Mouse (Mus musculus): ENCODE data around the gene Il1rl2.

Il1rl2 gene

GRCm38 (mm10) chr1:40325711-40326327 lies 1.4 kb downstream of the Il1rl2 start:
- DNase-seq, result no peak

- DNase-seq, result no peak
Observed at GRCm38 (mm10) chr1:40327604-40328003, 3.2 kb downstream of the Il1rl2 start.

GRCm38 (mm10) chr1:40329526-40329925 lies 5.1 kb downstream of the Il1rl2 start:
- no peak for DNase-seq

GRCm38 (mm10) chr1:40330181-40330580 lies 5.8 kb downstream of the Il1rl2 start:
- DNase-seq, result no peak

- DNase-seq, result no peak
Observed at GRCm38 (mm10) chr1:40339346-40339745, 14.9 kb downstream of the Il1rl2 start.

- no peak for DNase-seq
Observed at GRCm38 (mm10) chr1:40340102-40340501, 15.7 kb downstream of the Il1rl2 start.

GRCm38 (mm10) chr1:40352158-40352903 lies 27.9 kb downstream of the Il1rl2 start:
- DNase-seq, result no peak

- no peak for DNase-seq
Observed at GRCm38 (mm10) chr1:40352904-40353286, 28.5 kb downstream of the Il1rl2 start.

GRCm38 (mm10) chr1:40354665-40355064 lies 30.3 kb downstream of the Il1rl2 start:
- no peak for DNase-seq

- no peak for DNase-seq
Observed at GRCm38 (mm10) chr1:40355431-40355843, 31.0 kb downstream of the Il1rl2 start.

GRCm38 (mm10) chr1:40355904-40356521 lies 31.6 kb downstream of the Il1rl2 start:
- DNase-seq, result no peak

- no peak for DNase-seq
Observed at GRCm38 (mm10) chr1:40357921-40358320, 33.5 kb downstream of the Il1rl2 start.

GRCm38 (mm10) chr1:40358351-40358750 lies 33.9 kb downstream of the Il1rl2 start:
- no peak for DNase-seq

- DNase-seq, result peak; percentile 36
Observed at GRCm38 (mm10) chr1:40358771-40359181, 34.4 kb downstream of the Il1rl2 start.

- no peak for DNase-seq
Observed at GRCm38 (mm10) chr1:40359731-40360130, 35.3 kb downstream of the Il1rl2 start.

GRCm38 (mm10) chr1:40360969-40361368 lies 36.6 kb downstream of the Il1rl2 start:
- no peak for DNase-seq

GRCm38 (mm10) chr1:40361596-40361995 lies 37.2 kb downstream of the Il1rl2 start:
- DNase-seq, result no peak

GRCm38 (mm10) chr1:40362784-40363183 lies 38.4 kb downstream of the Il1rl2 start:
- DNase-seq, result no peak

GRCm38 (mm10) chr1:40372951-40373350 lies 48.5 kb downstream of the Il1rl2 start:
- DNase-seq, result no peak

GRCm38 (mm10) chr1:40375148-40375547 lies 50.7 kb downstream of the Il1rl2 start:
- no peak for DNase-seq

- no peak for DNase-seq
Observed at GRCm38 (mm10) chr1:40376745-40377144, 52.3 kb downstream of the Il1rl2 start.

- peak; percentile 54 for DNase-seq
Observed at GRCm38 (mm10) chr1:40378794-40379193, 54.4 kb downstream of the Il1rl2 start.

- peak; percentile 67 for DNase-seq
Observed at GRCm38 (mm10) chr1:40380111-40380510, 55.7 kb downstream of the Il1rl2 start.

- no peak for DNase-seq
Observed at GRCm38 (mm10) chr1:40380990-40381389, 56.6 kb downstream of the Il1rl2 start.

All from right cerebral cortex, postnatal 25 days (tissue).